Mouse (Mus musculus) testis, adult 2 months (tissue): ENCODE data around the gene Sbf1.

Experiments
- CTCF ChIP-seq: fragments of 200-500 bp; IDR thresholded peaks from 2 replicates; pipeline ENCODE4 v1.5.1; 2012; ENCODE audit warnings: low read depth, mild to moderate bottlenecking, inconsistent platforms, low read length, moderate library complexity; ENCODE audit not compliant: control insufficient read depth, insufficient read depth, insufficient replicate concordance
- POLR2A ChIP-seq: fragments of 200-500 bp; IDR thresholded peaks from 2 replicates; pipeline ENCODE4 v1.6.1; 2012; ENCODE audit warnings: low read depth, mild to moderate bottlenecking, inconsistent platforms, low read length, moderate library complexity; ENCODE audit not compliant: control insufficient read depth

DNA sequence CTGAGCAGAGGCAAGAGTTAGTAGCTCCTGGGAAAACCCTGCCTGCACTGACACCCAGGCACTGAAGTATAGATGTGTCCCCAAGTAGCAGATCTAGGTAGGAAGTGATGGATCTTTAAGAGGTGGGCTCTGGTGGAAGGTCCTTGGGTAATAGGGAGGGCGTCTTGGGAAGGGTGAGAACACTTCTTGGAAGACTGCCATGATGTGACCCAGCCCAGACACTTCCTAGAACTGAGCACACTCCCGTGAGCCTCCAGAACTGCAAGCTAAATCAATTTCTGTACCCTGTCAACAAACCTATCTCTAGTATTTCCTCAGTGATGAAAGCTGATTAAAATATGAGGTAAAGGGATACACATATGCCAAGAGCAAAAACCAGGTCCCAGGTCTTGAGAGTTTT is 22.3 kb downstream of the Sbf1 start:
- TF ChIP-seq CTCF (no peak), POLR2A (no peak)
